Mouse (Mus musculus) cerebellum, adult 8-10 months (tissue): ENCODE results near the gene Gpr119.

Source experiments
- DNase-seq: peaks from one replicate; pipeline ENCODE4 v3.0.0; 2022

Gpr119 gene

DNA sequence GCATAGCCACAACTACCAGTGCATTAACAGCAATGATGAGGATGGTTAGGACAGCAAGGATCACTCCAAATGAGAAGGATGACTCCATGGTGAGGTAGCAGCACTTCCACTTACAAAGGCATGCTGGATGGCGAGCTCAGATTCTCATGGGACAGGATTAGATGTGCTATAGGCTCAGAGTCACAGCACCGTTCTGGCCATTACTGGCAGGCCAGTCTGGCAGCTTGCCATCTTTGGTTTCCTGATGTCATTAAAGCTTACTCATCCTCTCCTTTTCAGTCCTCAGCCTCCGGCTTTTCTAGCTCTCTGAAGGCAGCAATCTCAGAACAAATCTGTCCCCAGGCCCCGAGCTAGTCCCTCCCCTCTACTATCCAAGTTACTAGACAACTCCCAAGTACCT, at the start of gene Gpr119:
Gpr119 (minus strand) TSS at position 308 of the 400 bp plus-strand sequence.
- no peak for DNase-seq

DNA sequence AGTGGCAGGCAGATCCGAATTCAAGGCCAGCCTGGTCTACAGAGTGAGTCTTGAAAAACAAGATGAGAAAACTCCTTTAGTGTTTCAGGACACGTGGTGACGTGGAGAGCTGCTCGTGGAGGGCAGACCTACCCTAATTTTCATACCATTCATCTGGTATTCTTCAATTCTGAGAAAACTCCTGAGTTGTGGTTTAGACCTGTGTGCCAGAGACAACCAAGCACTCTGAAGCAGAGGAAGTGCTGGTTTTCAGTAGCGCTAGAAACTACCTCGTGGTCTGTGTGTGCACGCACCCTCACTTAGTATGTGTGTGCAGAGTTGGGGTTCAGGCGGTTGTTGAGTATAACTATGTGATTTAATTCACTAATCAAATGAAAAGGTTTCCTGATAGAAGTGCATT, 38.6 kb upstream of the Gpr119 start:
- no peak for DNase-seq

DNA sequence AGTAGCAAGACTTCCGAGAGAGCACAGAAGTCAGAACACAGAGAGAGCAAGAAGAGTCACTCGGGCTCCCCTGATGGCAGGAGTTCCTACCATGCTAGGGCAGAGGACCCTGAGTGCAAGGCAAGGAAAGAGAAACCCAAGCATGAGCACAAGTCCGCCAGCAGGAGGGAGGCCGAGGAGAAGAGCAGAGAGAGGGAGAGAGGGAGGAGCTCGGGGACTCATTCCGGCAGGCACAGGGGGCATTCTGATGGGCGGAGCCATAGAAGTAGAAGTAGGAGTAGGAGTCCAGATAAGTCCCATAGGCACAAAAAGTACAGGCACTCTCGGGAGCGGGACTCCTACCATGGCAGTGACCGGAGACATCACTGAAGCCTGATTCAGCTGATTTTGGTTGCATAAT, 35.4 kb upstream of the Gpr119 start:
- DNase-seq = no peak

DNA sequence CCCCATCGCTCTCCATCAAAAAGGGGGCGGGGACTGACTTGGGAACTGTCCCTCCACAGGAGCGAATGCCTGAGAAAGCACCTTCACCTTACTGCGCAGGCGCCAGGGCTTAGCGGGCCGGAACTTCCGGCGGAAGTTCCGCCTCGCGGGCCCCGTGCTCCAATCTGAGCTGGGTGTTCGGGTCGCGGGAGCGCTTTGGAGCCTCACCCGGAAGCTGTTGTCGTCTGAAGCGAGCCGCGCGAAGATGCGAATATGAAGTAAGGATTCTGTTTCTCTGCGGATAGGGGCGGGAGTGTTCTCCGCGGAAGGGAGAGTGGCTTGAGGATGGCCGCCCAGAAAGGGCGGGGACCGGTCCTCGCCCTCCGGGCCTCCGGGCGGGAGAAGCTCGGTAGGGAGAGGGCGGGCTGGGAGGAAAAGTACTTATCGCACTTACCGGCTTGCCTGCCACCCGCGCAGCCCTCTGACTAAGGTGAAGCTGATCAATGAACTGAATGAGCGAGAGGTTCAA, 20.6 kb upstream of the Gpr119 start, which contains the start of gene Rbmx2:
Rbmx2 (plus strand) TSS at position 141 of the 508 bp plus-strand sequence.
- DNase-seq = peak; percentile 87

DNA sequence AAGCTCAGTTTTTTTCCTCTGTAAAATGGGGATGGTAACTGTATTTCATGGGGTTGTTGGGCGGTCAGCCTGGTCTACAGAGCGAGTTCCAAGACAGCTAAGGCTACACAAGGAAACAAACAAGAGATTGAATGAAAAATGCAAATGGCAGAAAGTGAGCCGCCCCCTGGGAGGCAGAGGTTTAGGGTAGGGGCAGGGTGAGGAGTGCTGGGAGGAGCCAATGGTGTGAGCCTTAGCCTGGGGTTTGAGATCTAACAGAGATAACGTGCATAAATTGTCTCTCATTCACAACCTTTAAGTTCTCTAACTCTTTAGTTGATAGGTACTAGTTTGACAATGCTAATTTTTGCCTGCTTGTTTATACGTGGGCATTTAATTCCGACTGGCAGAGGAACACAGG, 20.2 kb upstream of the Gpr119 start:
- DNase-seq = no peak

DNA sequence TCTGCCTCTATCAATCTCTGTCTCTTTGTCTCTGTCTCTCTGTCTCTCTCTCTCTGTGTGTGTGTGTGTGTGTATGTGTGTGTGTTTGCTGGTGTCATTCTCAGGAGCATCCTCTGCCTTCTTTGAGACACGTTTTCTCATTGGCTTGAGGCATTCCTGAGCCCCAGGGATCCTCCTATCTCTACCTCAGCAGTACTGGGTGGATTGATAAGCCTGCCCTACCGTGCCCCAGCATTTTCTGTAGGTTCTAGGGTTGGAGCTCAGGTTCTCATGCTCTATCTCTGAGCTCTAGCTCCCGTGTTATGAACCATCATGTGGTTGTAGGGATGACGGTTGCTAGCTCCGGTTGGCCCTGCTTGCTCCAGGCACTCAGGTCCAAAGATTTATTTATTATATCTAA, 9.6 kb upstream of the Gpr119 start:
- DNase-seq = no peak

DNA sequence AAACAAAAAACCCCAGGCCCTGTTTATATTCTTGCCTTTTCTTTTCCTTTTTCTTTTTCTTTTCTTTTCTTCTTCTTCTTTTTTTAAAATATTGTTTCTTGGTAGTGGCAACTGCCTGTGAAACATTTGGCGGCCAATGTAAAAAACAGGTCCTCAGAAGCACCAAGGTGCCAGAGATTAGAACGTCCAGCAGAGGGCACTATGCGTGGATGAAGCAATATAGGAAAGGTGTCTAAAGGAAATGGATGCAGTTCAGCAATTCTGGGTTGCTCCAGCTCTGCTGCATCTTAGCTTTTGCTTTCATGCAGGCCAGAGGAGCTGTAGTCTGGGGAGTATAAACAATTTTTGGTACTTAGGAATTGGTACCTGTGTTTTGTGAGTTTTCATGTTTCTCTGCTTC, 9.2 kb upstream of the Gpr119 start:
- DNase-seq = peak; percentile 23

DNA sequence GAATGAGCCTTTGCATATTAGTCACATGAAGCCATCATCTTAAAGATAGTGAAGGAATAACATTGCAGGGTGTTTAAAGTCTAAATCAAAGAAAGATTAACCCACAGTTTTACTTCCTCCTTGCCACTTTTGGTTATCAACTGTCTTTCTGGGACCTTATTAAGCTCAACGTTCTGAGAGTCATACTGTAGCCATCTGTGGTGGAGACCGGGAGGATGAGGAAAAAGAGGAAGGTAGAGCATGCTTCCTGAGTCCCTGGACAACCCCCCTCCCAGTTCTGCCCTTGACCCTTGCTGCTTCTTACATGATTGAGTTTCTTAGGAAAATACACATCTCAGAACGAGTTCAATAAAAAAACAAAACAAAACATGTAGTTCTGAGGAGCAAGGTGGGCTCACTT, 2.6 kb downstream of the Gpr119 start:
- no peak for DNase-seq

DNA sequence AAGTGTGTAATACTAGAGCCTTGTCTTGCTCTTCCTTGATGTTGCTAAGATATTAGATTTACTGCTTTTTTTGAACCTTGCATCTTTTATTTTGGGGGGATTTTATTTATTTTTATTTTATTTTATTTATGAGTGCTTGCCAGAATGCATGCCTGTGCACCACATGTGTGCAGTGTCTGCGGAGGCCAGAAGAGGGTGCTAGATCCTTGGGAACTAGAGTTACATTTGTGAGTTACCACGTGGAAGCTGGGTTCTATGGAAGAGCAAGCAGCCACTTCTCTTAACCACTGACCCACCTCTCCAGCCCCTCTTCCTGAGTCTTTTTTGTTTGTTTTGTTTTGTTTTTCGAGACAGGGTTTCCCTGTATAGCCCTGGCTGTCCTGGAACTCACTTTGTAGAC, 4.7 kb downstream of the Gpr119 start:
- DNase-seq = no peak

DNA sequence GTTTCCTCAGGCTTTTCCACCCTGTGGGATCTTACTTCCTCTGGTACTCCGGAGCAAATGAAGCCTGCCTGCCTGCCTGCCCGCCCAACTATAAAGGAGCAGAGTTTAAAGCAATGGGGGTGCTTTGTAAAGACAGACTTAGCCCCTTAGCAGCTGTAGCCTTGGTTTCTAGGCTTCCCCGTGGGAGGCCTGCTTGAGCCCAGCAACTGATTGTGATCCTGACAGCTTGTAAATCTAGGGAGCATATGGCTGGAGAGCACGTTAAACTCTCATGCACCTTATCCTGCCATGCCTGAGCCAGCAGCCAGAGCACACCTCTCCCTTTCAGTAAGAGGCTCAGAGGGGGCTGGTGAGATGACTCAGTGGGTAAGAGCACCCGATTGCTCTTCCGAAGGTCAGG, 7.5 kb downstream of the Gpr119 start:
- no peak for DNase-seq

DNA sequence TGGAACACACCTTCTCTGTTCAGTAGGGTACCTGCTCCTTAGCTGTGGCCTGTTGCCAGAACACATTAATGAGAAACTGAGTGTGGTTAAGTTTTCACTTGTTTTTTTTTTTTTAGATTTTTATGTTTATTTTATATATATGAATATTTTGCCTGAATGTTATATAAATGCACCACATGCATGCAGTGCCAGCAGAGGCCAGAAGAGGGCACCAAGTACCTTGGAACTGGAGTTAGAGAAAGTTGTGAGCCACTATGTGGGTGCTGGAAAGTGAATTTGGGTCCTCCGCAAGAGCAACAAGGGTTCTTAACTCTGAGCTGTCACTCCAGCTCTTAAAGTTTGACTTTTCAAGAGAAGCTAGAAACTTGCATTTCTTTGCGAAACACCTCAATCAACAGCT, 30.2 kb downstream of the Gpr119 start:
- peak; percentile 36 for DNase-seq

DNA sequence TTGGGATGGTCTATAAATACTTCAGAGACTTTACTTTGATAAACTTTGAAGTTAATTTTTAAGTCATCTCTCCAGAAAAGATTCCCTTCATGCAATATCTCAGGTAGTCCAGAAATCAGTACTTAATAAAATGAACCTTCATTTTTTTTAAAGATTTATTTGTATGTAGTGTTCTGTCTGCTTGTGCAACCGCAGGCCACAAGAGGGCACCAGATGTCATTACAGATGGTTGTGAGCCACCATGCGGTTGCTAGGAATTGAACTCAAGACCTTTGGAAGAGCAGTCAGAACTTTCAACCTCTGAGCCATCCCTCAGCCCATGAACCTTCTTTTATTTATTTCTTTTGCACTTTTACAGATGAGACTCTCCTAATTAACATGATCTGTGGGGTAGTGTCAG, 37.2 kb downstream of the Gpr119 start:
- no peak for DNase-seq

DNA sequence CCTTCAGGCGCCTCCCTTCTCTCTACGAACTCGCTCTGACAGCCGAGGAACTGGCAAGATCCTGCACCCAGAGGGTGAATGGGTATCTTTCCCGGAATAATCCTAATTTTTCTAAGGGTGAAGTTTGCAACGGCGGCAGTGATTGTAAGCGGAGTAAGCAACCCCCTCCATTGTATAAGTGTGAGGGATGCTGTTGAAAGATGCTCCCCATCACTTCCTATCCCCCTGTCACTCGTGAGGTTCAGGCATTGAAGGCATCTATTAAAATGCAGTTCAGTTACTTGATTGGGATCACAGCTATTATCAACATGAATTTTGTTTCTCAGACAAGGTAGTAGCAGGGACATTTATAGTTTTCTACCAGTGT, 50.2 kb downstream of the Gpr119 start:
- no peak for DNase-seq

DNA sequence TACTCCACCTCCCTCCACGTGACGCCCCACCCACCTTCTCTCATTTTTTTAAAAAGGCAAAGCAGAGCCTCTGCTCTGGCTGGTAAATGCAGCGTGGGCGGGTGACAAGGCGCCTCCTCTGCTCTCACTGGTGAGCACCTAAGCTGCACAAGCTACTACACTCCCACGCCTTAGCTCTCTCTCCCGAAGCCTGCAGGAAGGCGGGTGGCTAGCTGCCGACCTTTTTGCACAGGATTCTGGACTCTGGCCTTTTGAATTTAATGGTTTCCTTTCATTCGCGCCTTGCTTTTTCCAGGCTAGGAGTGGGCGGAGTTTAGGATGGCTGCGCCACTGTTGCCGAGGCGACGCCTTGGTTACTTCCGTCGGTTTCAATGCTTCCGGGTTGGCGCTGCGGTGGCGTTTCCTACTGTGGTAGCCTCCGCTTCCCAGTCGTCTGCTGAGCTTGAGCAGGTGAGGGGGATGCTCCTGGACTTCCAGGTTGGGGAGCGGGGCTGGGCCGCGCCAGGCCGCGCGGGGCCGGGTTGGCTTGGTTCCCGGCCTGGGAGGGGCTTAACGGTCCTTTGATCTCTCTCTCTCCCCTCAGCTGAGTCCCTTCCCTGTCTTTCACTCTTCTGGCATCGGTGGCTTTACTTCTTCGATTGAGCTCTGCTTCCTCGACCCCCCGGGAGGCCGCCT, 50.8 kb downstream of the Gpr119 start, which contains the start of gene Slc25a14:
Slc25a14 (plus strand) TSS at position 35 of the 675 bp plus-strand sequence.
- peak; percentile 71 for DNase-seq

DNA sequence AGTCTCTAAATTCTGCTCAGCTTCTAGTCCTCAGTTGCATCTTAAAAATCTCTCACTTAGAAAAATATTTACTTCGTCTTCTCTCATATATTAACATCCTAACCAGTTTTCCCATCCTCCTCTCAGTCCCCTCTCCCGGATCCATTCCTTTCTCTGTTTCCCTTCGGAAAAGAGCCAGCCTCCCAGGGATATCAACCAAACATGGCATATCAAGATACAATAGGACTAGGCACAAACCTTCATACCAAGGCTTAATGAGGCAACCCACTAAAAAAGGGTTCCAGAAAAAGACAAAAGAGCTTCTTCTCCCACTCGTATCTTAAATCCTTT, 51.3 kb downstream of the Gpr119 start:
- DNase-seq = no peak
